Mouse (Mus musculus) embryonic facial prominence, embryonic 14.5 days (tissue): ENCODE measurements around the gene Supt4a. TPM values are rescaled to one million over a fixed set of nuclear protein-coding genes. Genes with fewer than 3 reads are reported as not detected.

ENCODE experiments used
- ATAC-seq: fragments of 200-750 bp; cut with Nextera tagmentation; 2 replicates; pipeline ENCODE4 v1.8.0; 2017; ENCODE audit warnings: low read depth, moderate number of reproducible peaks, moderate TSS enrichment
- DNase-seq: peaks from one replicate; pipeline ENCODE4 v3.0.0-alpha.2; 2015; ENCODE audit warnings: low spot score
- H3K27ac ChIP-seq: fragments of 300-500 bp; sonication (generic); replicated peaks from 2 replicates; pipeline ENCODE4 v1.5.1; 2014; ENCODE audit warnings: low read depth, mild to moderate bottlenecking, low read length, moderate library complexity
- H3K27me3 ChIP-seq: fragments of 300-500 bp; sonication (generic); replicated peaks from 2 replicates; pipeline ENCODE4 v1.6.1; 2014; ENCODE audit warnings: low read length; ENCODE audit not compliant: control insufficient read depth, insufficient read depth
- H3K36me3 ChIP-seq: fragments of 300-500 bp; sonication (generic); 2 replicates; pipeline ENCODE4 v1.6.1; 2014; ENCODE audit warnings: low read length, mixed read lengths; ENCODE audit not compliant: control insufficient read depth, insufficient read depth
- H3K4me1 ChIP-seq: fragments of 300-500 bp; sonication (generic); 2 replicates; pipeline ENCODE4 v1.6.1; 2014; ENCODE audit warnings: antibody characterized with exemption, low read length; ENCODE audit not compliant: control insufficient read depth, insufficient read depth
- H3K4me2 ChIP-seq: fragments of 300-500 bp; sonication (generic); 2 replicates; pipeline ENCODE4 v1.6.1; 2014; ENCODE audit warnings: low read depth, mild to moderate bottlenecking, low read length, moderate library complexity, mixed read lengths
- H3K4me3 ChIP-seq: fragments of 300-500 bp; sonication (generic); 2 replicates; pipeline ENCODE4 v1.5.1; 2014; ENCODE audit warnings: low read depth, mild to moderate bottlenecking, low read length
- H3K9ac ChIP-seq: fragments of 300-500 bp; sonication (generic); 2 replicates; pipeline ENCODE4 v1.6.1; 2014; ENCODE audit warnings: low read depth, mild to moderate bottlenecking, low read length, moderate library complexity, mixed read lengths
- H3K9me3 ChIP-seq: fragments of 300-500 bp; sonication (generic); 2 replicates; pipeline ENCODE4 v1.6.1; 2016; ENCODE audit warnings: low read length; ENCODE audit not compliant: control insufficient read depth
- WGBS: fragments of 180-500 bp; shearing (Covaris S2); extraction: QIAGEN DNeasy Blood & Tissue Kit; methylation state at CpG from one replicate; pipeline ENCODE4 v1.1.7; 2014; 5-methylcytosine and 5-hydroxymethylcytosine counted together
- polyA plus RNA-seq: library from polyadenylated mRNA; unstranded; fragments of >200 nt; fragmentation: Nextera tagmentation; extraction: Ambion mirVana; gene quantifications from 2 replicates; pipeline ENCODE4 v1.2.1, GENCODE M21; 2014

Gene Supt4a
- polyA plus RNA-seq, 1 experiment from 2014 or later = 146 TPM

DNA sequence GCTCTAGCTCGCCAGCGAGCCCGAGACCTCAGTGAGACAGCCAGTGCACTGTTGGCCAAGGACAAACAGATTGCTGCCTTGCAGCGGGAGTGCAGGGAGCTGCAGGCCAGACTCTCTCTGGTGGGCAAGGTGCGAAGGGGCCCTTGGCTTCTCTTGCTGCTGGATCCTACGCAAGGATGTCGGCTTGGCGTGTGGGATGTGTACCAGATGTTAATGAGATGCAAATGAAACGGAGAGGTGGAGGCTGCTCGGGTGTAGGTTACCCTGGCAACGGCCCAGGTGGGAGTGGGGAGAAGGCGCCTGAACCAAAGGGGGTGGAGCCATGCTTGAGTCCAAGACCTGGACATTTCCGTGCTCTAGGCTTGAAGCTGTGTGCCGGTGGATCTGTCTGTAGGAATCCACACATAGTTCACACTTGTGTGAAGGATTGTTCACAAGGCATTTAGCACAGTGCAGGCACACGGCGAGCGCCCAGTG is 26.2 kb downstream of the Supt4a start:
- WGBS = 2% methylated on average over 16 of the region's 17 CpGs
- H3K4me1 ChIP-seq = peaks cover 7% of the 10 kb centered on the region
- no peaks in the 10 kb centered on the region for H3K36me3 ChIP-seq
- no peaks in the 10 kb centered on the region for H3K9me3 ChIP-seq
- DNase-seq = peak; percentile 79
- peak overlapping the region; percentile 48 for H3K4me3 ChIP-seq
- ATAC-seq = peak; percentile 70
- H3K27ac ChIP-seq = no peak overlapping the region
- H3K27me3 ChIP-seq = peaks cover 79% of the 10 kb centered on the region
- peak overlapping the region; percentile 92 for H3K4me2 ChIP-seq
- peak overlapping the region; percentile 68 for H3K9ac ChIP-seq

DNA sequence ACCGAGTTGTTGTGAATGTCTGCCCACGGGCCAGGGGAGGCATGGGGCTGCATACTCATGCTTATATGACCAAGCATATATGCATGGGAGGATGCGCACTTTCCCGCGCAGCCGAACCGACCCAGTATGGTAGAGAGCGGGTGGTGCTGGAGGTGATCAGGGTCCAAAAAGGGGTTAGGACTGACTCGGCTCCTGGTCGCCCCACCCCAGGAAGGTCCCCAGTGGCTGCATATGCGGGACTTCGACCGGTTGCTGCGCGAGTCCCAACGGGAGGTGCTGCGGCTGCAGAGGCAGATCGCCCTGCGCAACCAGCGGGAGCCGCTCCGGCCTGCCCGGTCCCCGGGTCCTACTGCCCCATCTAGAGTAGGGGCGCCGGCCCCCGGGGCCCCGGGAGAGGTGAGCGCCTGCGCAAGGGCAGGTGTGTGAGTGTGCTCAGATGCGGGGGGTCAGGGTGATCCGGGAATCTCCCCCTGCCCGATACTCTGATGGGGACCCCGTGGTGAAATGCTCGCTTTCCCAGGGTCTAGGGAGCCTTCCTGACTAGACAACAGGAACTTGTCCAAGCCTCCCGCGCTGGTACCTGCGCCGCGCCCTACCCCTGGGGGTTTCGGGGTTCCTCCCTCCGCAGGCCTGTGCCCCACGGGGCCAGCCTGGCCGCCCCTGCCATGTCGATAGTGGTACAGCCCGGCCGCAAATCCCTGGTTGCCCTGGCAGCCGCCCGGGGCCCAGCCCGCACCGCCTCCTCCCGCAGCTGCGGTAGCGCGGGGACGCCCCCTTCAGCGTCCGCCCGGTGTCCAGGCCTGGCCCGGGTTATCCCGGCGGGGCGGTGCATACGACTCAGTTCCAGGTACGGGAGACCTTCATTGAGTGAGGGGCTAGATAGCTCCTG is 26.9 kb downstream of the Supt4a start:
- peak; percentile 74 for ATAC-seq
- Histone ChIP-seq H3K4me1 (peaks cover 7% of the 10 kb centered on the region), H3K4me3 (peak overlapping the region; percentile 48), H3K9ac (peak overlapping the region; percentile 68), H3K36me3 (no peaks in the 10 kb centered on the region), H3K27me3 (peaks cover 78% of the 10 kb centered on the region), H3K9me3 (no peaks in the 10 kb centered on the region), H3K27ac (no peak overlapping the region), H3K4me2 (peak overlapping the region; percentile 92)
- DNase-seq = peak; percentile 41
- WGBS = under 1% methylated on average over 53 of the region's 65 CpGs

DNA sequence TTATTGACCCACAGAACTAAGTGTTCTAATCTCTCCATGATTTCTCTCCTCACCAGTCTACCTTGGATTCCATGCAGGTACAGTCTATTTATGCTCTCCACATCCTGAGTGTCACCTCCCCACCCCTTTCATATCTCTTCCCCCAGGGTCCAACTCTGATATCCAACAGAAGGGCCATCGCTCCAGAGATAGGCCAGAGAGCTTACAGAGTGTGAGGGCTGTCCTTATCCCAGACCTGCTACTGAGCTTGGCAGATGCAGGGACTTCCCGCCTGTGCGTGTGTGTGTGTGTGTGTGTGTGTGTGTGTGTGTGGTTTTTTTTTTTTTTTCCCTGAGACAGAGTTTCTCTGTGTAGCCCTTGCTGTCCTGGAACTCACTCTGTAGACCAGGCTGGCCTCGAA is 31.4 kb downstream of the Supt4a start:
- Histone ChIP-seq H3K4me2 (no peak overlapping the region), H3K27me3 (peaks cover 33% of the 10 kb centered on the region), H3K4me1 (peaks cover 3% of the 10 kb centered on the region), H3K4me3 (no peak overlapping the region), H3K27ac (no peak overlapping the region), H3K9ac (no peak overlapping the region), H3K9me3 (no peaks in the 10 kb centered on the region), H3K36me3 (no peaks in the 10 kb centered on the region)
- ATAC-seq = no peak
- no peak for DNase-seq
- WGBS = 94% methylated on average over 4 of the region's 4 CpGs

DNA sequence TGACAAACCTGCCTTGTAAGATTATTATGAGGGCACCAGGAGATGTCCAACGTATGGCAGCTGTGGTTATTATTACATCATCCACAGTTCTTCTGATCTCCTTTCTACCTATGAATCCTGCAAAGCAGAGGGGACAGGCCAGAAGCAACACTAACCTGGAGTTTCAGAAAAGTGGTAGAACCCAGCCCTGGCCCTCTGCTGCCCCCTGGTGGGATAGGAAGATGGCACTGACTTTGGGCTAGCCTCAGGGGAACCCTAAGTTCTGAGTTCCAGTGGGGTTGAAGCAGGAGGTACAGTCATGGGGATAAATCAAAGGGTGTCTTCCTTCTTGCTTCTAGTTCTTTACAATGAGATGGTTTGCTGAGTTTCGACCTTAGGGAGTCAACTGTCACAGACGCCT is 33.6 kb downstream of the Supt4a start:
- no peak for ATAC-seq
- H3K4me1 ChIP-seq = no peaks in the 10 kb centered on the region
- H3K4me3 ChIP-seq = no peak overlapping the region
- H3K9ac ChIP-seq = no peak overlapping the region
- peak; percentile 23 for DNase-seq
- WGBS = 56% methylated on average over 3 of the region's 3 CpGs
- H3K27ac ChIP-seq = no peak overlapping the region
- peaks cover 11% of the 10 kb centered on the region for H3K27me3 ChIP-seq
- no peak overlapping the region for H3K4me2 ChIP-seq
- H3K36me3 ChIP-seq = no peaks in the 10 kb centered on the region
- H3K9me3 ChIP-seq = no peaks in the 10 kb centered on the region

DNA sequence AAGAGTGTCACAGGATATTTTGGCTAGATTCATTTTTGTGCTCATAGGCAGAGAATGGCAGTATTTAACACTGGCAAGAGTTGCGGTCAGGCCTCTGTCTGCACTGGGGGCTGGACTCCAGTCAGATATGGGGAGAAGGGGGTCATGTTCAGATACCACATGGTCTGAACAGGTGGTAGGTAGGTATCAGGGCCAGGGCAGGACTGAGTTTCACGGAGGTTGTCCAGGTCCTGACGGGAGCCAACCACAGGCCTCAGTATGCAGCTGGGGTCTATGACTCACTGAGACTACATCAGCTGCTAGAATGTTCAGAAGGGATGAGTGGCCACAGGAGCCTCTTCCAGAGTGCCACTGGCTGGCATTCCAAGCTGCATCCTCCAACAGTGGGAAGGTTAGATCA is 35.0 kb downstream of the Supt4a start:
- Histone ChIP-seq H3K27me3 (no peaks in the 10 kb centered on the region), H3K9me3 (no peaks in the 10 kb centered on the region), H3K9ac (no peak overlapping the region), H3K4me2 (no peak overlapping the region), H3K36me3 (no peaks in the 10 kb centered on the region), H3K27ac (no peak overlapping the region), H3K4me3 (no peak overlapping the region), H3K4me1 (no peaks in the 10 kb centered on the region)
- DNase-seq (no peak), ATAC-seq (no peak)
- 95% methylated on average over 3 of the region's 3 CpGs for WGBS

DNA sequence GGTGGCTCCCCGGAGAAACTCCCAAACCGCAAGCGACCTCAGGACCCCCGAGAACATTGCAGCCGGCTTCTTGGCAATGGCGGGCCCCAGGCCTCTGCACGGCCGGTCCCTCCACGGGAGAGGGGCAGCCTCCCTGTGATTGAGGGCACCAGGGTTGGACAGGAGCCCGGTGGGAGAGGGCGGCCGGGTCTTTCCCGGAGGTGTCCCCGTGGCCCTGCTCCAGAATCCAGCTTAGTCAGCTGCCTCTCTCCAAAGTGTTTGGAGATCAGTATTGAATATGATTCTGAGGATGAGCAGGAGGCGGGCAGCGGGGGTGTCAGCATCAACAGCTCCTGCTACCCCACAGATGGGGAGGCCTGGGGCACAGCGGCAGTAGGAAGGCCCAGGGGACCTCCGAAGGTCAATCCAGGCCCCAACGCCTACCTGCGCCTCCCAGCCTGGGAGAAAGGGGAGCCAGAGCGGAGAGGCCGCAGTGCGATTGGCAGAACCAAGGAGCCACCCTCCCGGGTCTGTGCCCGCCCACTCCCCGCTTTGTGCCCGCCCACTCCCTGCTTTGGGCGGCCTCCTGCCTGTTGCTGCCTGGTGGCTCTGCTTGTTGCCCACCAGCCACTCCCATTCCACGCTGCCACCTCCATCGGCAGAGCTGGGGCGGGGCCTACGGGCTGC is 40.9 kb downstream of the Supt4a start:
- Histone ChIP-seq H3K4me1 (peaks cover 10% of the 10 kb centered on the region), H3K9ac (peak overlapping the region; percentile 76), H3K36me3 (no peaks in the 10 kb centered on the region), H3K9me3 (no peaks in the 10 kb centered on the region), H3K4me2 (peak overlapping the region; percentile 72), H3K4me3 (peak overlapping the region; percentile 43), H3K27ac (no peak overlapping the region), H3K27me3 (no peaks in the 10 kb centered on the region)
- 3% methylated on average over 21 of the region's 32 CpGs for WGBS
- ATAC-seq (peak; percentile 96), DNase-seq (peak; percentile 91)

DNA sequence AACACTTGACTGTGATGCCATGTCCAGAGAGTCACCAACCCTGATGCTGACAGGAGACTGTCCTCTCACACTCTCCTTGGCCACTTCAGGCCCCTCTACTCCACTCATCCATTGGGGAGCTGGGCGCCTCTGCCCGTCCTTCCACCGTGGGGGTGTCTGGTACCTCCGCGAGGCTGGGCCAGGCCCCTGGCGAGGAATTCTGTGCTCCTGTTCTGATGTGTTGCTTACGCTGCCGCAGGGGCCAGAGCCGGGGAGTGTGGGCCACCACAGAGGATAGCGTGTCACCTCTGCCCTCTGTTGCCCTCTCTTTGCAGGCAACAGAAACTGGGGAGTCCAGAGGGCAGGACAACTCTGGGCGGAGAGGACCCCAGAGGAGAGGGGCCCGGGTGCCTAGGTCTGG is 41.6 kb downstream of the Supt4a start:
- Histone ChIP-seq H3K4me3 (peak overlapping the region; percentile 43), H3K27ac (no peak overlapping the region), H3K27me3 (no peaks in the 10 kb centered on the region), H3K4me1 (peaks cover 10% of the 10 kb centered on the region), H3K36me3 (no peaks in the 10 kb centered on the region), H3K4me2 (peak overlapping the region; percentile 72), H3K9ac (0 out of 2 replicates have a peak overlapping the region, but pooled peaks have one; percentile 76), H3K9me3 (no peaks in the 10 kb centered on the region)
- DNase-seq = no peak
- 32% methylated on average over 12 of the region's 12 CpGs for WGBS
- no peak for ATAC-seq

DNA sequence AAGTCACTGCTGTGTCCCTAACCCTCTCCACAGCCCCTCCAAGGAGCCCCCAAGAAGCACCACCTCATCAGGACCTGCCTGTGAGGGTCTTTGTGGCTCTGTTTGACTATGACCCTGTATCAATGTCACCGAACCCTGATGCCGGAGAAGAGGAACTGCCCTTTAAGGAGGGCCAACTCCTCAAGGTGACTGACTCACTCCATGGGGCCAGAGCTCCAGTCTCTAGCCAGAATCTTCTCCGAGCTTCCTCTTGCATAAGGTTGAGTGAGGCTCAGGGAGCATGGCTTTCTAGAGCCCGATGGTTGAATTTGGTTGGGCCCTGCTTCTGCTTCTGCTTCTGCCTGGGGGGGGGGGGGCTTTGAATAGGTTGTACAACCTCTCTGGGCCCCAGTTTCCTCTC is 42.0 kb downstream of the Supt4a start:
- Histone ChIP-seq H3K9ac (no peak overlapping the region), H3K36me3 (no peaks in the 10 kb centered on the region), H3K9me3 (no peaks in the 10 kb centered on the region), H3K4me1 (peaks cover 10% of the 10 kb centered on the region), H3K4me3 (no peak overlapping the region), H3K4me2 (no peak overlapping the region), H3K27me3 (no peaks in the 10 kb centered on the region), H3K27ac (no peak overlapping the region)
- ATAC-seq = no peak
- no peak for DNase-seq
- WGBS = 75% methylated on average over 4 of the region's 4 CpGs
